Mouse (Mus musculus) T-helper 17 cell (primary cell): ENCODE results near the gene Agap3.

Experiments
- in situ Hi-C, 2 experiments: fragments of 300-600 bp; cut with MboI, MseI; formaldehyde crosslinking; loops; 1 replicate in 1 of 2; 2 replicates in 1 of 2; pipeline ENCODE4 v1.15.1; 2025; ENCODE audit warnings: high pct_unique_total_duplicates in 2 of 2

Agap3 gene

GRCm38 (mm10) chr5:24472884-24473619, 21.1 kb downstream of the Agap3 start:
- in situ Hi-C loops: loop anchor here in 1 of 2 experiments (25.0 kb wide), 1 partner anchor 1036 kb away; the partner anchor contains the start of gene Kmt2e

- in situ Hi-C loops: loop anchor here in 1 of 2 experiments (25.0 kb wide), 1 partner anchor 1037 kb away; the partner anchor contains the start of gene Kmt2e
Measured at GRCm38 (mm10) chr5:24474025-24474722, 22.2 kb downstream of the Agap3 start.

DNA sequence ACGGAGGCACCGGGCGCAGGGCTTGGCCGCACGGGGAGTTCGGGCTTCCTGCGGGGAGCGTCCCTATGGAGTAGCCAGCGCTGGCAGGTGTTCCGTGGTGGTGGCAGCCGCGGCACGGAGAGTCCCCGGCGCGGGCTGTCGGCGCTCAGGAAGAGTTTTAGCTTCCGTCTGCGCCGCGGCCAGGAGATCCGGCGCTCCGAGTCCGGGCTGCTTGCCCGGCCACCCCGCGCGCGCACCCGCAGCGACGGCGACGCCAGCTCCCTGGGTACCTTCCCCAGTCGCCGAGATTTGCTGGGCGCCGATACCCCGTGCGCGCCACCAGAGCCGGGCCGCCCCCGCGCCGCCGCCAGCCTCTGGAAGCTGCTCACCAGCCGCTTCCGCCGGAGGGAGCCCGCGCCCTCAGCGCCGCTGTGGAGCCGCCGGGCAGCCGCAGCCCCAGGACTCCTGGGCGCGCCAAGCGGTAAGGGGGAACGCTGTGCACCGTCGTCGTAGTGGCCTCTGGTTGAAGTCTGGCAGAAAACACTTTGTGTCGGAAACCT, 22.8 kb downstream of the Agap3 start:
- in situ Hi-C loops: loop anchor here in 1 of 2 experiments (25.0 kb wide), 1 partner anchor 1037 kb away; the partner anchor contains the start of gene Kmt2e

DNA sequence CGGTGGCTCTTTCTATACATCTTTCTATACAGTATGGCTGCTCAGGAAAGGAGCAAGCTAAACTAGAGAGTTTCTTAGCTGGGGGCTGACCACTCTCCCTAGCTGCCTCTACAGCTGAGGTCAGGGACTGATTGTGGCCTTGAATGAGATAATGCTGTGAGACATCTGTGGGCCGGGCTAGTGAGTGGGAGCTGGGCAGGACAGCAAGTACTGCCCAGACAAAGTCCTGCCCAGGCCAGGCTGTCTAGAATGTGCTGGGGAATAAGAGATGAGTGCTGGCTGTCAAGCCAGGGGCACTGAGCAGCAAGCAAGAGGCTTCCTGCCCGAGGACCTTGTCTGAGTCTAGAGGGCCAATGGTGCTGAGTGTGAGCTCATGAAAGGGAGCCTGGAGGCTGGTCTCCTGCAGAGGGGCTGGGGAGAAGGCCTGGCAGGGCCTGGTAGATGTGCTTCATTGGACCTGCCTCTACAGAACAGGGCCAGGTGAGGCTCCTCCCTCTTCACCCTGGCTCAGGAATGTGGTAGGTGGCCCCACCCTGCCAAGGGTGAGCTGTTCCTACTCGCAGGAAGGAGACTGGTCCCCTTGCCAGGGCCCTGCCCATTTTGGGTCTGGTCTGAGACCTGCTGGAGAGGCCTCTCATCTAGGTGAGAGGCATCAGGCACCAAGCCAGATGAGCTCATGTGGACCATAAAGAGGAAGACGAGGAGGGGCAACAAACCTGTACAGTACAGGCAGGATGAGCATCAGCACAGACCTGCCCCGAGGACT, 23.7 kb downstream of the Agap3 start:
- in situ Hi-C loops: no loop called here

- in situ Hi-C loops: no loop called here
Measured at GRCm38 (mm10) chr5:24477909-24478308, 25.9 kb downstream of the Agap3 start.

DNA sequence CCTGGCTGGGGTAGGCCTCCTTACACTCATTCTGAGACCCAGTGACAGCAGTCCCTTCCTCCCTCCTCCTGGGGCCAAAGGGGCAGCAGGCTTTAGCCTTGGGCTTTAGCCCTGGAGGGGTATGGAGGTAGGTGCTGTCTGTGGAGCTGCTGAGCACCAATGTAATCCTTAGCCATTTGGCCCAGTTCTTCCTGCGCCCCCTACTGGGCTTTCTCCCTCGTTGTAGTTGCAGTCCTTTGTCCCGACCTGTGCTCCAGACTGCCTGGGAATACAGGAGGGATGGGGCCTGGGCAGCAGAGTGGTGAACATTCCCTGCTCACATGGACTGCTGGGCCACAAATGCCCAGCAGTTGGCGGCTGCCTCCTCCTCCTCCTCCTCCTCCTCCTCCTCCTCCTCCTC, 29.7 kb downstream of the Agap3 start:
- in situ Hi-C loops: no loop called here

DNA sequence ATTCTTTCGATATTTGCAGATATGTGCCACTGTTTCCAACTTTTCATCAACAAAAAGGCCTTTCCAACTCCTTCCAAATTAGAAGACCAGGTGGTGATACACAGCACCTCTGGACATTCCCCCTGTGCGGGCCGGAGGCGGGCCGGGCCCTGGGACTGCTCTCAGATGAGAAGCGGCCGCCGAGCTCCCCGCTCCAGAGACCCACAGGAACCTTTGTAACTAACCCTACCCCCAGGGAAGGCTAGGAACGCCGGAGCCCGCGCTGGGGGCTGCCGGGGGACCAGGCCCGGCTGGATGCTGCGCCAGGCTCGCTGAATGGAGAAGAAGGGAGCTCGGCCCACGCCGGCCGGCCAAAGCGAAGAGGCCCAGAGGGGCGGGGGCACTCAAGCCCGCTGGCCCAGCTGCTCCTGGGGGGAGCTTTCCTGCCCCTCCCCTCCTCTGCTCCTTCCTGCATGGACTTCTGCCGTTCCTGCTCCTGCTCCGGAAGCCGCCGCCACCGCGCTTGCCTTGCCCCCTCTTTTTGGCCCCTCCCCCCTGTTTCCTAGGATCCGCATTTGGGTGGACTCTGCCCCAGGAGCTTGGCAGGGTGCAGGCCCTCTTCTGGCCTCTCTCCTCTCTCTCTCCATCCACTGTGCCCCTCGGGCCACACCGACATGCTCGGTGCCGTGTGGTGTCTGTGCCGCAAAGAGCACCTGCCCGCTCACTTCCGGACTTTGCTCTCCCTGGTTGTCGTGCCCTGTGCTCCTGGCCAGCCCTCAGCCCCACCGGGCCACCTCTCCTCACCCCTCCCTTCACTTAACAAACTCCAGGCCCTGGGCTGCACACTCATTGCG, 30.5 kb downstream of the Agap3 start:
- in situ Hi-C loops: no loop called here

GRCm38 (mm10) chr5:24483326-24483725, 31.3 kb downstream of the Agap3 start:
- in situ Hi-C loops: no loop called here

DNA sequence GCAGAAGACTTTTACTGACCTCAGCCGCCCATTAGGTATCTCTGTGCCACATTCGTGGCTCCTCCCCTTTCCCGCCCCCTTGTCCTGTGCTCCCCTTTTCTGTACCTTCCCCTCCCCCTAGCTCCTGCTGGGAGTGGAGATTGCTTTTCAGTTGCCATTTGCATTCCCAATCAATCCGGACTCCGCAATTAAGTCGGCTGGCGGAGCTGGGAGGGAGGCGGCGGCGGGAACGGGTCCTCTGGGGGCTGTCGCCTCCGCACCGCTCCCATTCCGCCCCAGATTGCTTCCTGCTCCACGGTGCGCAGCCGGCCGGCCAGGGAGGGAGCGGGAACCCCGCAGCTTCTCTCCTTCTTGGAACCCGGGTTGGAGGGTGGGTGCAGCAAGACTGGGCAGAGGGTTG, 33.0 kb downstream of the Agap3 start:
- in situ Hi-C loops: no loop called here

DNA sequence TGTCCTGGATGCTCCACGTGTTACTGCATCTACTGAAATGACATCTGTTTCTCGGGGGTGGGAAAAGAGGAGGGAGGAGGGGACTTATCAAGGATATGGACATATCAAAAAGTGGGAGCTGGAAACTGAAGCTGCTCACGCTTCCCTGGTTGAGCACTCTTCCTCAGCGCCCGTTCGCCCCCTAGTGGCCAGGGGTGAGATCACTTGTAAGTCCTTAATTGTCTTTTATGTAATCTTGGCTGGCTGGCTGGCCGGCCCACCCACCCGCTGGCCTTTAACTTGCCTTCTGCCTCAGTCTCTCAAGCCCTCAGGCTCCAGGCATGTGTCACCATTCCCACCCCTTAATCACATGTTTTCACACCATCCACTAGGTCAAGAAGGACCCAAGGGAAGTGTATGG, 34.1 kb downstream of the Agap3 start:
- in situ Hi-C loops: no loop called here

GRCm38 (mm10) chr5:24486738-24487137, 34.8 kb downstream of the Agap3 start:
- in situ Hi-C loops: no loop called here

GRCm38 (mm10) chr5:24490413-24490920, 38.5 kb downstream of the Agap3 start:
- in situ Hi-C loops: no loop called here

DNA sequence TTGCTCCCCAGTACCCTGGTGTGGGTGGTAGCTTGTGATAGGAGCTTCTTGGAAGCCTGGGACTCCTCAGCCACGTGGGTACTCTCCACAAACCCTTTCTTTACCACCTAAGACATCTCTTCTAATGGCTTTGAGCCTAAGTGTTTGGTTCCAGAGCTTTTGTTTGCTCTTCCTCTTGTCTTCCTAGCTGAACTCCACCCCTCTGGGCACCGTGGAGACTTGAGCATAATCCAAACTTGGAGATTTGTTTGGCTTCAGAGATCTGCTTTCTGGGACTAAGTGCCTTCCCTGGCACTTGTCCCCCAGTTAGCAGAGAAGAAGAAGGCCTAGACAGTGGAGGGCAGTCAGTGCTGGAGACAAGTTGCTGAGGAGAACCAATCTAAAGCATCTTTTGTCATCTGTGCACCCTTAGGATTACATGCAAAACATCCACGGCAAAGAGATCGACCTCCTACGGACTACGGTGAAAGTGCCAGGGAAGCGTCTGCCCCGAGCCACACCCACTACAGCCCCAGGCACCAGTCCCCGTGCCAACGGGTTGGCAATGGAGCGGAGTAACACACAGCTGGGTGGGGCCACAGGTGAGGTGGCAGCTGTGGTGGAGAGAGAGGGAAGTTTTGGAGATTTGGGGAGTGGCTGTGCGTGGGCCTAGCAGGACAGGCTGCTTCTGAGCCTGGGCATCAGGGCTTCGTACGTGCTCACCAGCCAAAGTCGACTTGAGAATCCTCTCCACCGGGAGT, 40.7 kb downstream of the Agap3 start:
- in situ Hi-C loops: no loop called here

- in situ Hi-C loops: no loop called here
Measured at GRCm38 (mm10) chr5:24495019-24495418, 43.0 kb downstream of the Agap3 start.

GRCm38 (mm10) chr5:24496756-24497155, 44.8 kb downstream of the Agap3 start:
- in situ Hi-C loops: no loop called here

DNA sequence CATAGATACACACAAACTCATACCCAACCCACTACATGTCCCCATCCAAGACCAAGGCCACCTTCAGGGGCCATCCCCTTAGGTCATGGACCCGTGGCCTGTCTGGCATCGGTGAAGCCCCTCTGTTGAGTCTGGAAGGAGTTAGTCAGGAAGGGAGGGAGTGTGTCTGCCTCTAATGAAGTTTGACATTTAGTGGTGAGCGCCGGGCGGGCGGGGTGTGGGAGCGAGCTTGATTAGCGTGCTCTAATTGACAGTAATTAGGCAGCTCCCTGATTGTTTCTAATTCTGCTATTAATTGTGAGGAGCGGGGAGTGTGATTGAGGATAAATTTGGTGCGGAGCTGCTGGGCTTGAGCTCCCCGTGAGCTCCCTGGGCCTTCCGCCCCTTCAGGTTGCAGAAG, 45.5 kb downstream of the Agap3 start:
- in situ Hi-C loops: no loop called here

- in situ Hi-C loops: no loop called here
Measured at GRCm38 (mm10) chr5:24499113-24499512, 47.1 kb downstream of the Agap3 start.

DNA sequence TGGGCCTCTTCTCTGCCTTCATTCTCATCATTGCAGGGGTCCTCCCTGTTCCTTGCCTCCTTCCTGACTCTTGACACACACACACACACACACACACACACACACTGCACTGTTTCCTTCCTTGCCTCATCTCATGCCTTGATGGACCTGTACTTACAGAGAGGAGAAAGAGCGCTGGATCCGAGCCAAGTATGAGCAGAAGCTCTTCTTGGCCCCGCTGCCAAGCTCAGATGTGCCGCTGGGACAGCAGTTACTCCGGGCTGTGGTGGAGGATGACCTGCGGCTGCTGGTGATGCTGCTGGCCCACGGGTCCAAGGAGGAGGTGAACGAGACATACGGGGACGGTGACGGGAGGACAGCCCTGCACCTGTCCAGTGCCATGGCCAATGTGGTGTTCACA, 48.9 kb downstream of the Agap3 start:
- in situ Hi-C loops: no loop called here

DNA sequence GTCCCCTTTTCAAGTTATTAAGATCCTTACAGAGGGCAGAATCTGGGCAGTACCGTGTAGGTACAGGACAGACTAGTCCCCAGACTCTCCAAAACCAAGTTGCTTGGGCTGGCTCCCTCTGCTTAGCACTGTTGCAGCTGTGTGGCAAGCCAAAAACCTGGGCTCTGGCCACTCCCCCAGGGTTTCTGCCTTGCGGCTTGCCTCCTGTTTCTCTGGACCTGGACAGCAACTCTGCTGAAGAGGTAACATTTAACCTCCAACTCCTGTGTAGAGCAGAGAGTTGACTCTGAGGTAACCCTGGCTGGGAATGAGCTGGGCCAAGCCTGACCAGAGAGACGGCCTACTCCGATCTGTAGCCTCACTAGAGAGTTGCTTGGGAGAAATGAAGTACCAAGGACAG, 50.8 kb downstream of the Agap3 start:
- in situ Hi-C loops: no loop called here

- in situ Hi-C loops: no loop called here
Measured at GRCm38 (mm10) chr5:24505513-24505912, 53.5 kb downstream of the Agap3 start.
